ENCODE assay signal across 18 mouse cellular contexts in the genomic region with DNA sequence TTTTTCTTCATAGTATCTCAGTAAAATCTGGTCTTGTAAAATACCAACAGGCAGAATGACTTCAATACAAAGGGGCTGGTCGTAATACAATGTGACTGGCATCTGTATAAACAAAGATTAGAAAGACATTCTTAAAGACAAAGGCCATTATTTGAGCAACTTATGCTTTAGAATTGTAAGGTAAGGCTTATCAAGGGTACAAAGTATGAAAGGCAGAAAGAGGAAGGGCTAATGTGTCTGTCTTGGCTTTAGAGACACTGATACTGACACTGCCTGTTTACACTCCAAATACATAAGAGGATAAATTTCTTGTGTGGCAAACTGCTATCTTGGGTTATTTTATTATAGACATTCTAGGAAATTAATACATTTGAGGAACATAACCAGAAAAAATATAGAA.
DNase-seq lines count a peak whose midpoint lies in the region; TF ChIP-seq lines count a peak whose summit lies in the region.
"Had no signal": no experiment of that assay in that cellular context is flagged by ENCODE, and none has a peak within 500 bp of the region (broad histone marks: within the 10 kb centered on the region; RNA-seq: fewer than 3 reads in every experiment).

No protein-coding gene starts in this region.

- no peak overlapping the region for H3K9ac ChIP-seq in MEL (ENCODE audit: control insufficient read depth, low read depth, low read length, poor library complexity, severe bottlenecking)

- no peaks in the 10 kb centered on the region for H3K79me2 ChIP-seq in MEL (ENCODE audit: control insufficient read depth, insufficient read depth, low read length, poor library complexity)

- no peak for TF ChIP-seq RAD21 in MEL (IDR thresholded peaks at IDR 0.05; ENCODE audit: low read depth, low read length)

- TF ChIP-seq CTCF in MEL (IDR thresholded peaks at IDR 0.05 in 2 of 3, conservative IDR thresholded peaks at IDR 0.05 in 1 of 3; ENCODE audit: control insufficient read depth in 1 of 3, insufficient read depth in 1 of 3, low read depth in 2 of 3, low read length in 3 of 3, poor library complexity in 1 of 3, severe bottlenecking in 1 of 3), result no peak

- DNase-seq in MEL (ENCODE audit: low read depth, low spot score), result peak; percentile 59
- no peak for DNase-seq in adrenal gland, adult (ENCODE audit: inconsistent age in 2 of 2, low spot score in 1 of 2)
- DNase-seq: adrenal gland, adult 2 months; adrenal gland, adult 8-10 months; adrenal gland, postnatal 10 days; adrenal gland, postnatal 14 days; adrenal gland, postnatal 25 days; adrenal gland, postnatal 36 days; B cell, adult 2 months; cerebellum, adult 11 months; cerebellum, adult 11-12 months; cerebellum, adult 18-20 months; cerebellum, adult 2 months; cerebellum, adult 8-10 months; cerebellum, adult 9-10 months had no signal

- H3K9me3 ChIP-seq in MEL (replicated peaks; ENCODE audit: insufficient read depth, low read length), result no peaks in the 10 kb centered on the region; the same call in 1 of the 2 replicates

- no peaks in the 10 kb centered on the region for H3K27me3 ChIP-seq in MEL (ENCODE audit: control insufficient read depth in 1 of 2, insufficient read depth in 2 of 2, low read length in 2 of 2)
- H3K27me3 ChIP-seq: CH12.LX, Patski had no signal

- TF ChIP-seq EP300 in MEL (IDR thresholded peaks at IDR 0.05; ENCODE audit: low read depth in 1 of 2, low read length in 2 of 2), result peak; percentile 43 to 54; a peak in 3 of 4 replicates

- H3K4me3 ChIP-seq in MEL (ENCODE audit: control insufficient read depth in 1 of 2, insufficient read depth in 1 of 2, low read depth in 2 of 2, low read length in 2 of 2), result no peak overlapping the region

- no peak overlapping the region for H3K27ac ChIP-seq in MEL (ENCODE audit: control insufficient read depth, low read depth, low read length)

- no peak for TF ChIP-seq POLR2A in MEL (IDR thresholded peaks at IDR 0.05; ENCODE audit: control insufficient read depth in 1 of 2, insufficient read depth in 1 of 2, low read depth in 1 of 2, low read length in 2 of 2, poor library complexity in 1 of 2)

- H3K4me1 ChIP-seq in MEL (ENCODE audit: control insufficient read depth in 1 of 2, insufficient read depth in 2 of 2, low read length in 2 of 2), result no peaks in the 10 kb centered on the region

- H3K36me3 ChIP-seq in MEL (ENCODE audit: control insufficient read depth in 1 of 2, insufficient read depth in 2 of 2, low read length in 2 of 2), result 0 out of 4 replicates have a peak, but pooled peaks cover 0 to 2% of the 10 kb centered on the region in 2 experiments
- H3K36me3 ChIP-seq: G1E had no signal

TF ChIP-seq in MEL, 35 proteins besides CTCF, POLR2A, EP300 and RAD21:
- TF ChIP-seq ZNF384 (IDR thresholded peaks at IDR 0.05; ENCODE audit: low read depth, low read length), result no peak
- 0 out of 2 replicates have a peak, but pooled peaks have one; percentile 33 for TF ChIP-seq GATA1 (IDR thresholded peaks at IDR 0.05; ENCODE audit: low read depth, low read length)
- TF ChIP-seq RCOR1 (IDR thresholded peaks at IDR 0.05; ENCODE audit: low read depth, low read length), result no peak
- TF ChIP-seq SIN3A (IDR thresholded peaks at IDR 0.05; ENCODE audit: low read length), result no peak
- TF ChIP-seq MYB (IDR thresholded peaks at IDR 0.05; ENCODE audit: low read depth, low read length), result no peak
